Comparison of ENCODE assay signal across 9 mouse cellular contexts in genomic region chr13:101735364-101736120, GRCm38 (mm10). TPM values are rescaled to one million over a fixed set of nuclear protein-coding genes. Genes with fewer than 3 reads are reported as not detected.
DNase-seq lines count a peak whose midpoint lies in the region; ATAC-seq lines count a peak whose summit lies in the region.
"Had no signal": no experiment of that assay in that cellular context is flagged by ENCODE, and none has a peak within 500 bp of the region (broad histone marks: within the 10 kb centered on the region; RNA-seq: fewer than 3 reads in every experiment).

No protein-coding gene starts in this region.

- intact Hi-C loops in left cerebral cortex, postnatal 14 days (cut with DNase I), result loop anchor here (2.0 kb wide), 1 partner anchor 909 kb away; no protein-coding TSS in a partner anchor
- intact Hi-C loops in gastrocnemius, postnatal 36 days (cut with DNase I), result no loop called here

- DNase-seq in cerebellum, postnatal 14 days, result peak; percentile 44 to 50
- DNase-seq in cerebellum, adult 9-10 months, result no peak
- DNase-seq in left cerebral cortex, postnatal 14 days (ENCODE audit: low spot score in 2 of 2), result peak; percentile 31 to 42
- no peak for DNase-seq in left cerebral cortex, adult 11 months (ENCODE audit: low spot score)
- DNase-seq in Muller cell, postnatal 12 days (ENCODE audit: inconsistent ontology term), result peak; percentile 81
- DNase-seq in gastrocnemius, postnatal 36 days, result no peak
- no peak for DNase-seq in right cerebral cortex, postnatal 10 days (ENCODE audit: low spot score in 2 of 2)
- DNase-seq: thymus, adult 18-20 months had no signal

- ATAC-seq in megakaryocyte-erythroid progenitor cell, adult 5-6 weeks (replicated peaks; ENCODE audit: low FRiP score, low TSS enrichment, poor library complexity, severe bottlenecking), result 0 out of 2 replicates have a peak, but pooled peaks have one; percentile 49

RNA-seq across cellular contexts. Expression of gene Pik3r1, which starts 32.5 kb away (rescaled TPM):
- 100 to 1,000 TPM; 145 to 173 TPM for total RNA-seq in left cerebral cortex, postnatal 14 days (2021)
- total RNA-seq in megakaryocyte-erythroid progenitor cell, adult 5-6 weeks (2014; fragmentation: Nextera tagmentation), result 47.7 and 67.6 TPM in 2 replicates
- 98.6 and 115 TPM in 2 replicates for total RNA-seq in megakaryocyte-erythroid progenitor cell, adult 5-6 weeks (2017)
- 10 to 100 TPM; 21.6 to 32.9 TPM for total RNA-seq in gastrocnemius, postnatal 36 days (2021)

Comparison
In these comparisons a context has a peak if more than half of its experiments do, and no peak if none do; other contexts are left out.
1. DNase-seq: peak in cerebellum, postnatal 14 days (2 of 2), left cerebral cortex, postnatal 14 days (2 of 2) and Muller cell, postnatal 12 days (single experiment); none in cerebellum, adult 9-10 months (single experiment), left cerebral cortex, adult 11 months (single experiment), gastrocnemius, postnatal 36 days (0 of 2) and right cerebral cortex, postnatal 10 days (0 of 2).